Mouse (Mus musculus) spleen, adult 2 months (tissue): ENCODE data around the gene Tspan13.

Experiments
- CTCF ChIP-seq: fragments of 200-500 bp; IDR thresholded peaks from 2 replicates; pipeline ENCODE4 v1.5.1; 2011; ENCODE audit warnings: mild to moderate bottlenecking, inconsistent platforms; ENCODE audit not compliant: insufficient read depth, insufficient read length, insufficient replicate concordance; ENCODE audit errors: extremely low read depth
- POLR2A ChIP-seq: fragments of 200-500 bp; IDR thresholded peaks from 2 replicates; pipeline ENCODE4 v1.6.1; 2011; ENCODE audit warnings: low read depth, low read length, inconsistent platforms

DNA sequence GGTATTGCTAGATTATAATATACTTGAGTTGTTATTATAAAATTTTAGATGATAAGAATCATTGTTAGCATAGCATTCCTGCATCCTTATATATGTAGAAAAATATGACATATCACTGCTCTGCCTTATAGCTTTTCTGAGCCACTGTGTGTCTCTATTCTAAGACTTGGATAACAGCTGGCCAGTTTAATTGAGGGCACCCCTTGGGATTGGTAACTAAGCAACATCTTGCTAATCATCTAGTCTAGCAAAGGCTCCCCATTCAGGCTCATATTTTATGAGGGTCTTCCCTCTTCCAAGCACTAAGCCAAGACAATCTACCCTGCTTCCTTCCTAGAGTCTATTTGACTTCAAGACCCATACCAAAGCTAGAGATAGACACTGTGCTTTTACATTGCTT lies 48.2 kb downstream of the Tspan13 start:
- no peak for TF ChIP-seq CTCF
- no peak for TF ChIP-seq POLR2A
